In the genomic region with DNA sequence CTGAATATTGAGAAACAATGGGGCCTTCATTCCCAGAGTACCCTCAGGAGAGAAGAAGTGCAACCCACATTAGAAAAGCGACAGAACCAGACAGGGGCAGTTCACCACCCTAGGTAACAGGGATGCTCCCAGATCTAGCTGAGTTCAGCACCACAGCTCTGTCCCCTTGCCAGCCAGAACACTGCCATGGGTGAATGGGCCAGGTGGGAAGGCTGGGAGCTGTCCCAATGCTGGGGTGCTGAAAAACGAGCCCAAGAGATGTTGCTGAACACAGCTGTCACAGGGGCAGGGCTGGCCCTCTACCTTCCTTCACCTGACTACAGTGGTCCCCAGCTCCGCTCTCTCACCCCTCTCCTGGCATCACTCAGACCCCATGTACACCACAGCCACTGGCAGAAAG, we compare ENCODE assay signal across 9 mouse cellular contexts.
DNase-seq lines count a peak whose midpoint lies in the region; ATAC-seq lines count a peak whose summit lies in the region.
"Had no signal": no experiment of that assay in that cellular context is flagged by ENCODE, and none has a peak within 500 bp of the region (broad histone marks: within the 10 kb centered on the region; RNA-seq: fewer than 3 reads in every experiment).

No protein-coding gene starts in this region.

- H3K9me3 ChIP-seq in heart, embryonic 11.5 days (replicated peaks; ENCODE audit: control insufficient read depth, low read length): no peaks in the 10 kb centered on the region
- H3K9me3 ChIP-seq in embryonic facial prominence, embryonic 11.5 days (replicated peaks; ENCODE audit: control insufficient read depth, low read length): no peaks in the 10 kb centered on the region
- no peaks in the 10 kb centered on the region for H3K9me3 ChIP-seq in hindbrain, embryonic 14.5 days (ENCODE audit: control insufficient read depth, low read length)
- H3K9me3 ChIP-seq: midbrain, embryonic 12.5 days had no signal

- H3K27ac ChIP-seq in heart, embryonic 11.5 days (ENCODE audit: low read depth, low read length): no peak overlapping the region
- H3K27ac ChIP-seq in embryonic facial prominence, embryonic 11.5 days (replicated peaks; ENCODE audit: low read depth, low read length): no peak overlapping the region
- H3K27ac ChIP-seq in hindbrain, embryonic 14.5 days: no peak overlapping the region
- H3K27ac ChIP-seq: midbrain, embryonic 12.5 days had no signal

- DNase-seq in heart, postnatal 14 days: peak; percentile 30 to 59
- DNase-seq in NIH3T3 (ENCODE audit: low read depth): peak; percentile 63
- peak; percentile 88 for DNase-seq in embryonic facial prominence, embryonic 11.5 days (ENCODE audit: low spot score)
- DNase-seq in layer of hippocampus, postnatal 10 days (ENCODE audit: low spot score in 2 of 2): no peak
- DNase-seq in hindbrain, embryonic 14.5 days (ENCODE audit: low spot score): no peak
- DNase-seq in layer of hippocampus, adult 8-10 months (ENCODE audit: low spot score in 2 of 2): no peak

- no peaks in the 10 kb centered on the region for H3K27me3 ChIP-seq in heart, embryonic 11.5 days (ENCODE audit: control insufficient read depth, insufficient read depth, low read length)
- H3K27me3 ChIP-seq in embryonic facial prominence, embryonic 11.5 days (ENCODE audit: control insufficient read depth, insufficient read depth, low read length): no peaks in the 10 kb centered on the region
- no peaks in the 10 kb centered on the region for H3K27me3 ChIP-seq in hindbrain, embryonic 14.5 days (ENCODE audit: control insufficient read depth, insufficient read depth, low read length)
- H3K27me3 ChIP-seq: midbrain, embryonic 12.5 days had no signal

- H3K9ac ChIP-seq in heart, embryonic 11.5 days (ENCODE audit: low read depth, low read length): no peak overlapping the region
- no peak overlapping the region for H3K9ac ChIP-seq in embryonic facial prominence, embryonic 11.5 days (replicated peaks; ENCODE audit: low read length)
- H3K9ac ChIP-seq in hindbrain, embryonic 14.5 days: no peak overlapping the region
- H3K9ac ChIP-seq: midbrain, embryonic 12.5 days had no signal

- no peak overlapping the region for H3K4me2 ChIP-seq in heart, embryonic 11.5 days
- no peak overlapping the region for H3K4me2 ChIP-seq in embryonic facial prominence, embryonic 11.5 days (ENCODE audit: low read depth, low read length)
- no peak overlapping the region for H3K4me2 ChIP-seq in hindbrain, embryonic 14.5 days (replicated peaks)
- H3K4me2 ChIP-seq: midbrain, embryonic 12.5 days had no signal

- no peaks in the 10 kb centered on the region for H3K36me3 ChIP-seq in heart, embryonic 11.5 days (ENCODE audit: control insufficient read depth, insufficient read depth, low read length)
- no peaks in the 10 kb centered on the region for H3K36me3 ChIP-seq in embryonic facial prominence, embryonic 11.5 days (replicated peaks; ENCODE audit: control insufficient read depth, insufficient read depth, low read depth, low read length)
- no peaks in the 10 kb centered on the region for H3K36me3 ChIP-seq in hindbrain, embryonic 14.5 days (replicated peaks; ENCODE audit: control insufficient read depth, insufficient read depth)
- H3K36me3 ChIP-seq: midbrain, embryonic 12.5 days had no signal

- intact Hi-C loops in heart, postnatal 14 days (cut with DNase I): no loop called here

- H3K4me3 ChIP-seq in heart, embryonic 11.5 days (ENCODE audit: low read depth, low read length): no peak overlapping the region
- no peak overlapping the region for H3K4me3 ChIP-seq in embryonic facial prominence, embryonic 11.5 days (ENCODE audit: low read depth, low read length)
- H3K4me3 ChIP-seq in hindbrain, embryonic 14.5 days (replicated peaks; ENCODE audit: low read length): no peak overlapping the region
- H3K4me3 ChIP-seq: midbrain, embryonic 12.5 days had no signal

- no peak for ATAC-seq in heart, embryonic 11.5 days (replicated peaks; ENCODE audit: insufficient number of reproducible peaks, low FRiP score, low TSS enrichment)
- ATAC-seq in embryonic facial prominence, embryonic 11.5 days (replicated peaks; ENCODE audit: insufficient number of reproducible peaks, low FRiP score, low TSS enrichment, low read depth): no peak
- ATAC-seq in megakaryocyte progenitor cell, adult 5-6 weeks (replicated peaks; ENCODE audit: poor library complexity): peak; percentile 58
- ATAC-seq in hindbrain, embryonic 14.5 days (ENCODE audit: low FRiP score): no peak

- WGBS in heart, embryonic 11.5 days (ENCODE audit: insufficient replicate concordance): 16% methylated on average over 3 of the region's 3 CpGs
- 15% methylated on average over 3 of the region's 3 CpGs for WGBS in embryonic facial prominence, embryonic 11.5 days
- 32% methylated on average over 3 of the region's 3 CpGs for WGBS in hindbrain, embryonic 14.5 days

- H3K4me1 ChIP-seq in heart, embryonic 11.5 days (ENCODE audit: control insufficient read depth, insufficient read depth, low read length): peaks cover 5% of the 10 kb centered on the region
- H3K4me1 ChIP-seq in embryonic facial prominence, embryonic 11.5 days (ENCODE audit: control insufficient read depth, insufficient read depth, low read length): no peaks in the 10 kb centered on the region
- peaks cover under 1% of the 10 kb centered on the region; the same call in 1 of the 2 replicates for H3K4me1 ChIP-seq in hindbrain, embryonic 14.5 days (replicated peaks; ENCODE audit: control insufficient read depth, insufficient read depth, low read length)

Comparison
In these comparisons a context has a peak if more than half of its experiments do, and no peak if none do; other contexts are left out.
1. DNase-seq: peak in heart, postnatal 14 days (2 of 2), NIH3T3 (single experiment) and embryonic facial prominence, embryonic 11.5 days (single experiment); none in layer of hippocampus, postnatal 10 days (0 of 2), hindbrain, embryonic 14.5 days (single experiment) and layer of hippocampus, adult 8-10 months (0 of 2).